Mouse (Mus musculus): Measurements from ENCODE around the gene Crocc2. TPM values are rescaled to one million over a fixed set of nuclear protein-coding genes. Genes with fewer than 3 reads are reported as not detected.

Gene Crocc2
- polyA plus RNA-seq, 1 experiment, result 0.01 TPM

DNA sequence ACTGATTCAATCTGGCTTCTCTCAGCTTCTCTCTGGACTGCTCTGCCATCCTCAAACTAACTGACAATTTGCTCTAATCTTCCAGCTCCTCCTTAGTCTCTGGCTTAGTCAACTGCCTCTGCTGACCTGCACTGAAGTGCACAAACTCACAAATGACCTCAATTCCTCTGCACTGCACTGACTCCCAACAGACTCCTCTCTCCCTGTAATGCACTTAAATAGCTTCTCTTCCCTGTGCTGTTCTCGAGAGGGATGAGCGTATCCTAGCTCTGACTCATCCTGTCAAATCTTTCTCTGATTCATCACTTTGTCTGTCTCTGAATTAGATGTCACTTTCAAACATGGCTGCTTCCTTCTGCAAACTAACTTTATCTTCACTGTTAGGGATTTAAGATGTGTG, 99.7 kb downstream of the Crocc2 start:
- Histone ChIP-seq H3K27me3 (ENCODE audit: control insufficient read depth, insufficient read depth, insufficient read length) (no peaks in the 10 kb centered on the region), H3ac (ENCODE audit: control insufficient read depth, insufficient read length, low read depth) (no peak overlapping the region), H3K79me3 (ENCODE audit: low read depth) (no peaks in the 10 kb centered on the region), H3K36me3 (ENCODE audit: control insufficient read depth, insufficient read depth) (no peaks in the 10 kb centered on the region), H3K79me2 (ENCODE audit: control insufficient read depth, insufficient read depth) (no peaks in the 10 kb centered on the region), H3K4me3 (ENCODE audit: insufficient read depth, poor library complexity, severe bottlenecking) (no peak overlapping the region)
- no peak for TF ChIP-seq FOSL1 (IDR thresholded peaks at IDR 0.05; ENCODE audit: insufficient read depth, low read length, poor library complexity, severe bottlenecking)
- TF ChIP-seq USF1 (IDR thresholded peaks at IDR 0.05; ENCODE audit: low read depth), result no peak
- no peak for TF ChIP-seq MAX (IDR thresholded peaks at IDR 0.05)
- no peak for TF ChIP-seq CEBPB (IDR thresholded peaks at IDR 0.05; ENCODE audit: low read depth)
- no peak for TF ChIP-seq MYOD1 (IDR thresholded peaks at IDR 0.05; ENCODE audit: control insufficient read depth, insufficient read length, low read depth)
- no peak for TF ChIP-seq MYOG (IDR thresholded peaks at IDR 0.05; ENCODE audit: control insufficient read depth, extremely low read depth, insufficient read length)
- no peak for TF ChIP-seq CTCF (IDR thresholded peaks at IDR 0.05; ENCODE audit: control insufficient read depth, insufficient read depth, insufficient read length)

DNA sequence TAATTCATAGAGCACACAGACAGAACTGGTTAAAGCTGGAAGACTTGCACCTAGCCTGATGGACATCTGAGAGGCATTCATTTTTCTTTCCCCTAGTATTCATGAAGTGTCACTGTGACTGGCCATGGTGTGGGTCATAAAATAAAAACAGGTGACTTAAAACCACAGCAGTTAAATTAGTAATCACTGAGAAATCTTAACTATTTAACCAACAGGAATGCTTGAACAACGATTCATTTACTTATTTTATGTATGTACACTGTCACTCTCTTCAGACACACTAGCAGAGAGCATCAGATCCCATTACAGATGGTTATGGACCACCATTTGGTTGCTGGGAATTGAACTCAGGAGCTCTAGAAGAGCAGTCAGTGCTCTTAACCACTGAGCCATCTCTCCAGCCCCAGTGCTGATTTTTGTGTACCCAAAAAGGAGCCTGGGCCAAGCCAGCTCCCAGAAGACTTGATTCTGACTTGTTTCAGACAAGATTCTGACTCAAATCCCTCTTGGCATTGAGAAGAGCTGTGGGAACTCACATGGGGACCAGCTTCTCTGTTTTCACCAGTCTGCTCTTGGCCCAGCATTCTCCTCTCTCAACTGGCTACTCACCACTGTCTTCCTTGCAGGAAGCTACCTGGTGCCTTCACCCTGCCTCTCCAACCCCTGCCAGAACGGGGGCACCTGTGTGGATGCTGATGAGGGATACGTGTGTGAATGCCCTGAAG, 102.2 kb downstream of the Crocc2 start:
- Histone ChIP-seq H3K79me2 (ENCODE audit: control insufficient read depth, insufficient read depth) (no peaks in the 10 kb centered on the region), H3K4me3 (ENCODE audit: insufficient read depth, poor library complexity, severe bottlenecking) (no peak overlapping the region), H3ac (ENCODE audit: control insufficient read depth, insufficient read length, low read depth) (no peak overlapping the region), H3K36me3 (ENCODE audit: control insufficient read depth, insufficient read depth) (no peaks in the 10 kb centered on the region), H3K27me3 (ENCODE audit: control insufficient read depth, insufficient read depth, insufficient read length) (no peaks in the 10 kb centered on the region), H3K79me3 (ENCODE audit: low read depth) (no peaks in the 10 kb centered on the region)
- TF ChIP-seq CEBPB (IDR thresholded peaks at IDR 0.05; ENCODE audit: low read depth) (no peak), FOSL1 (IDR thresholded peaks at IDR 0.05; ENCODE audit: insufficient read depth, low read length, poor library complexity, severe bottlenecking) (peak; percentile 37), MYOD1 (IDR thresholded peaks at IDR 0.05; ENCODE audit: control insufficient read depth, insufficient read length, low read depth) (no peak)

DNA sequence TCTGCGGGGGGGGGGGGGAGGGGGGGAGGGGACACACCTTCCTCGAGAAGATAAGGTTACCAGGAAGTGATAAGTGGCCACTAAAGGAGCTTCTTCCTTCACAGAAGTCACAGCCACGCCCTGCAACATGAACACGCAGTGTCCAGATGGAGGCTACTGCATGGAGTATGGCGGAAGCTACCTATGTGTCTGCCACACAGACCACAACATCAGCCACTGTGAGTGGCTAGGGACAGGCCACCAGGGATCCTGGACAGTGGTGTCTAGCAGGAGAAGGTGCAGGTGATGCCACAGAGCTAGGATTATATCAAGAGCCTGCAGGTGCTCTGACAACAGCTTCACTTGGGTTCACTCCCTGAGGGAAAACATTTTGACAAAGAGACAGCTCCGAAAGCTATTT, 103.2 kb downstream of the Crocc2 start:
- no peaks in the 10 kb centered on the region for H3K79me3 ChIP-seq (ENCODE audit: low read depth)
- no peaks in the 10 kb centered on the region for H3K36me3 ChIP-seq (ENCODE audit: control insufficient read depth, insufficient read depth)
- TF ChIP-seq CEBPB (IDR thresholded peaks at IDR 0.05; ENCODE audit: low read depth) (no peak), MYOG (IDR thresholded peaks at IDR 0.05; ENCODE audit: control insufficient read depth, extremely low read depth, insufficient read length) (no peak), USF1 (IDR thresholded peaks at IDR 0.05; ENCODE audit: low read depth) (no peak)
- no peak overlapping the region for H3ac ChIP-seq (ENCODE audit: control insufficient read depth, insufficient read length, low read depth)
- H3K79me2 ChIP-seq (ENCODE audit: control insufficient read depth, insufficient read depth), result no peaks in the 10 kb centered on the region
- no peaks in the 10 kb centered on the region for H3K27me3 ChIP-seq (ENCODE audit: control insufficient read depth, insufficient read depth, insufficient read length)
- no peak overlapping the region for H3K4me3 ChIP-seq (ENCODE audit: insufficient read depth, poor library complexity, severe bottlenecking)

- H3K79me2 ChIP-seq (ENCODE audit: control insufficient read depth, insufficient read depth), result no peaks in the 10 kb centered on the region
- TF ChIP-seq MYOG (IDR thresholded peaks at IDR 0.05; ENCODE audit: control insufficient read depth, extremely low read depth, insufficient read length) (no peak), CEBPB (IDR thresholded peaks at IDR 0.05; ENCODE audit: low read depth) (no peak), USF1 (IDR thresholded peaks at IDR 0.05; ENCODE audit: low read depth) (no peak), CTCF (IDR thresholded peaks at IDR 0.05; ENCODE audit: control insufficient read depth, insufficient read depth, insufficient read length) (no peak), MYOD1 (IDR thresholded peaks at IDR 0.05; ENCODE audit: control insufficient read depth, insufficient read length, low read depth) (no peak), FOSL1 (IDR thresholded peaks at IDR 0.05; ENCODE audit: insufficient read depth, low read length, poor library complexity, severe bottlenecking) (no peak), MAX (IDR thresholded peaks at IDR 0.05) (no peak)
- H3K36me3 ChIP-seq (ENCODE audit: control insufficient read depth, insufficient read depth), result no peaks in the 10 kb centered on the region
- H3ac ChIP-seq (ENCODE audit: control insufficient read depth, insufficient read length, low read depth), result no peak overlapping the region
- H3K79me3 ChIP-seq (ENCODE audit: low read depth), result no peaks in the 10 kb centered on the region
- no peaks in the 10 kb centered on the region for H3K27me3 ChIP-seq (ENCODE audit: control insufficient read depth, insufficient read depth, insufficient read length)
- no peak overlapping the region for H3K4me3 ChIP-seq (ENCODE audit: insufficient read depth, poor library complexity, severe bottlenecking)
These were observed 103.9 kb downstream of the Crocc2 start for GRCm38 (mm10) chr1:93272409-93272821.

- TF ChIP-seq CTCF (IDR thresholded peaks at IDR 0.05; ENCODE audit: control insufficient read depth, insufficient read depth, insufficient read length) (no peak), MAX (IDR thresholded peaks at IDR 0.05) (no peak), MYOD1 (IDR thresholded peaks at IDR 0.05; ENCODE audit: control insufficient read depth, insufficient read length, low read depth) (no peak), CEBPB (IDR thresholded peaks at IDR 0.05; ENCODE audit: low read depth) (no peak), USF1 (IDR thresholded peaks at IDR 0.05; ENCODE audit: low read depth) (no peak), MYOG (IDR thresholded peaks at IDR 0.05; ENCODE audit: control insufficient read depth, extremely low read depth, insufficient read length) (no peak), FOSL1 (IDR thresholded peaks at IDR 0.05; ENCODE audit: insufficient read depth, low read length, poor library complexity, severe bottlenecking) (no peak)
- H3K79me2 ChIP-seq (ENCODE audit: control insufficient read depth, insufficient read depth), result no peaks in the 10 kb centered on the region
- H3K27me3 ChIP-seq (ENCODE audit: control insufficient read depth, insufficient read depth, insufficient read length), result no peaks in the 10 kb centered on the region
- H3K79me3 ChIP-seq (ENCODE audit: low read depth), result no peaks in the 10 kb centered on the region
- no peak overlapping the region for H3ac ChIP-seq (ENCODE audit: control insufficient read depth, insufficient read length, low read depth)
- no peak overlapping the region for H3K4me3 ChIP-seq (ENCODE audit: insufficient read depth, poor library complexity, severe bottlenecking)
- no peaks in the 10 kb centered on the region for H3K36me3 ChIP-seq (ENCODE audit: control insufficient read depth, insufficient read depth)
These were observed 107.0 kb downstream of the Crocc2 start for GRCm38 (mm10) chr1:93275561-93275960.

GRCm38 (mm10) chr1:93277041-93277440, 108.5 kb downstream of the Crocc2 start:
- Histone ChIP-seq H3K27me3 (ENCODE audit: control insufficient read depth, insufficient read depth, insufficient read length) (no peaks in the 10 kb centered on the region), H3K79me3 (ENCODE audit: low read depth) (no peaks in the 10 kb centered on the region), H3ac (ENCODE audit: control insufficient read depth, insufficient read length, low read depth) (no peak overlapping the region), H3K4me3 (ENCODE audit: insufficient read depth, poor library complexity, severe bottlenecking) (no peak overlapping the region), H3K79me2 (ENCODE audit: control insufficient read depth, insufficient read depth) (no peaks in the 10 kb centered on the region), H3K36me3 (ENCODE audit: control insufficient read depth, insufficient read depth) (no peaks in the 10 kb centered on the region)
- TF ChIP-seq FOSL1 (IDR thresholded peaks at IDR 0.05; ENCODE audit: insufficient read depth, low read length, poor library complexity, severe bottlenecking), result no peak
- no peak for TF ChIP-seq MYOD1 (IDR thresholded peaks at IDR 0.05; ENCODE audit: control insufficient read depth, insufficient read length, low read depth)
- TF ChIP-seq USF1 (IDR thresholded peaks at IDR 0.05; ENCODE audit: low read depth), result no peak
- TF ChIP-seq CEBPB (IDR thresholded peaks at IDR 0.05; ENCODE audit: low read depth), result no peak
- no peak for TF ChIP-seq MAX (IDR thresholded peaks at IDR 0.05)
- no peak for TF ChIP-seq CTCF (IDR thresholded peaks at IDR 0.05; ENCODE audit: control insufficient read depth, insufficient read depth, insufficient read length)
- TF ChIP-seq MYOG (IDR thresholded peaks at IDR 0.05; ENCODE audit: control insufficient read depth, extremely low read depth, insufficient read length), result no peak

Small RNA genes lying within 50 kb of the gene (microRNA-seq; reads per million reads assigned to microRNA genes)
- 1.3 reads per million, percentile 29 among the genes with 10 or more reads in this experiment for gene Mir6901 (ENCODE audit: borderline microRNAs expressed)

Other genes with a start within 250 kb of the Crocc2 start
- 19.8 TPM for gene Capn10, start 234.3 kb upstream of the Crocc2 start, polyA plus RNA-seq (2012; fragmentation: generic; extraction: Trizol)
- 0.13 TPM for gene Gpr35, start 217.9 kb upstream of the Crocc2 start, polyA plus RNA-seq (2012; fragmentation: generic; extraction: Trizol)
- not detected for gene Aqp12, start 162.4 kb upstream of the Crocc2 start, polyA plus RNA-seq (2012; fragmentation: generic; extraction: Trizol)
- gene Kif1a, start 66.8 kb upstream of the Crocc2 start, polyA plus RNA-seq (2012; fragmentation: generic; extraction: Trizol), result 3.4 TPM
- gene Agxt, start 33.5 kb upstream of the Crocc2 start, polyA plus RNA-seq (2012; fragmentation: generic; extraction: Trizol), result not detected
- 0.09 TPM for gene 2310007B03Rik, start 7.8 kb upstream of the Crocc2 start, polyA plus RNA-seq (2012; fragmentation: generic; extraction: Trizol)
- gene Sned1, start 67.1 kb downstream of the Crocc2 start, polyA plus RNA-seq (2012; fragmentation: generic; extraction: Trizol), result 0.18 TPM
- 11.7 TPM for gene Mterf4, start 137.2 kb downstream of the Crocc2 start, polyA plus RNA-seq (2012; fragmentation: generic; extraction: Trizol)
- 16.8 TPM for gene Ppp1r7, start 174.1 kb downstream of the Crocc2 start, polyA plus RNA-seq (2012; fragmentation: generic; extraction: Trizol)
- 6.6 TPM for gene Pask, start 174.8 kb downstream of the Crocc2 start, polyA plus RNA-seq (2012; fragmentation: generic; extraction: Trizol)
- 0.05 TPM for gene Ano7, start 205.2 kb downstream of the Crocc2 start, polyA plus RNA-seq (2012; fragmentation: generic; extraction: Trizol)

Data from C2C12 (cell line).